Mouse (Mus musculus): ENCODE measurements at regions not wholly inside any gene's neighbourhood (a gene's known extent, or its start where the extent isn't known, plus 50 kb on each side); places are given as distances from the start of the nearest gene placed in this dataset.
A peak's percentile ranks its signal among the peaks of the same experiment; 100 is the strongest.

DNA sequence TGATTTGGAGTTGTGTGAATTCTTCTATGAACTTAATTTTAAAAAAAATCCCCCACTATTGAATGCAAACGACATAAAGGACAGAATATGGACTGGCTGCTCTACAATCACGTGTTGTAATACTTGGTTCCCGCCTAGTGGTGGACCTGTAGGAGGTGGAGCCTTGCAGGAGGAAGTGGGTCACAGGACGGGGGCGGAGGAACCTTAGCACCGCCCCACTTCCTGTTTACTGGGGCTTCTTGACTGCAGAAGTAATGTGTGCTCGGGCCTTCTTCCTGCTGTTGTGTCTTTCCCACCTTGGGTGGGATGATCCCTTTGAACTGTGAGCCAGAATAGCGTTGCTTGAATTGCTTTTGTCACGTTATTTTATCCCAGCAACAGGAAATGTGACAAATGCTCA is 52.2 kb upstream of the Tmem108 start:
- no peak for DNase-seq

DNA sequence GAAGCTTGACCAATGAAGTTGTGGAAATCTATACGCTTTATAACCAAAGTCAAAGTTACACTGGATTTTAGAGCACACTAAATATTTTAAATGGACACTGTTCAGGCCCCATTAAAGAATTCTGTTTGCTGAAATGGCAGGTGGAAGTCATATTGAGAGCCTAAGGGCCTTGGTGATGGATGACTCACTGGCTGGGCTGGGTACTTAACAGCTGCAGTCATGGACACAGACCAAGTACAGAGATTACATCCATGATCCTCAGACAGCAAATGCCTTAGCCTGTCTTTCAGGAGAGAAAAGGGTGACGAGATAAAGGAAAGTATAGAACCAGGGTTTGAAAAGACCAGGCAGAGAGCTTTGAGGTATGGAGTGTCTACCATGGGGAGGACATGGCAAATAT is 57.4 kb upstream of the Tmem108 start:
- no peak for DNase-seq

DNA sequence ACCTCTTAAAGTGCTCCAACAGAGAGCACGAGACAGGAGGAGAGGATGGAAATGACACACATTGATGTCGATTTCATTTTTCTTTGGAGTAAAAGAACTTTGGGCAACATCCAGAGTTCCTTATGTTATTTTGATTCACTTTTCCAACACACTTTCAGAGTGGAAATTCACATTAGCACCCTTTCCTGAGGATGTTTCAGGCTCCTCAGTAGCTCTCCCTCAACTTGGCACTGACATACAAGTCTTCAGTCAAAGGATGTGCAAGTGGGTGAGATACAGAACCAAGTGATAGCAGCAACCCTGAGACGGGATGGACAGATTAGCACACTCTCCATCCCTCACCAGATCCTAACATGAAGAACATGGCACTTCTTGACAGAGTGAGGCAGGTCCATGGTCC is 60.0 kb upstream of the Tmem108 start:
- DNase-seq = no peak

DNA sequence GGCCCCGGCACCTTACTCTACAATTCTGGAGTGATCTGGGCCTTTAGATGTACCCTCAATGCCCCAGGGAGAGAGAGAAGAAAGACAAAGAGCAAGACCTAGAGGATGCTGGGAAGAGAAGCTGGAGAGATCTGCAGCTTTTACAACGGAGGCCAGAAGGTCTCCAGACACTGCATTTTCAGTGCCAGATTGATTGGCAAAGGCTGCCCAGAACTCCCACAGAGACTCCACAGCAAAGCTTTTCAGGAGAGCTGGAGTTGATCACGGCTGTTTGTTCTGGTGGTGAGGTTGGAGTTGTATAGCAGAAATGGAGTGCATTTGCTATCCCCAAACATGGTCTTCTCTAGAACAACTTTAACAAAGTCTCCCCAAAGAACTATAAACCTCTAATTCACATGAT is 61.9 kb upstream of the Tmem108 start:
- no peak for DNase-seq

DNA sequence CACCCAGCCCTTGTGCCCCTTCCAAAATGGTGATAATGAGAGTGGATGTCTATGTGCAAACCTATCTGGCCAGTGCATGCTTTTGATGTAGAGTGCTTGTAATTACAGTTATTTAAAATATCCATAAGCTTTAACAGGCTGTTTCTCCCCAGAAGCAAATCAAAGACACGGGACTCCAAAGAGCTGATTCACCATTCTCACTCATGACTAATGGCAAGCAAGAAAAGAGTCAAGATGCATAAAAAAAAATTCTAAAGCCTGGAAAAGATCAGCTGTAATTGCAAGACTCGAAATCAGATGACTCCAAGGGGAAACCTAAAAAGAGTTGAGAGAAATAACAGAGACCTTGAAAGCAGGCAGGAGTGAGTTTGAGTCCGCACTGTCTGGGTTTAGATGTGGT is 79.6 kb upstream of the Tmem108 start:
- no peak for DNase-seq

DNA sequence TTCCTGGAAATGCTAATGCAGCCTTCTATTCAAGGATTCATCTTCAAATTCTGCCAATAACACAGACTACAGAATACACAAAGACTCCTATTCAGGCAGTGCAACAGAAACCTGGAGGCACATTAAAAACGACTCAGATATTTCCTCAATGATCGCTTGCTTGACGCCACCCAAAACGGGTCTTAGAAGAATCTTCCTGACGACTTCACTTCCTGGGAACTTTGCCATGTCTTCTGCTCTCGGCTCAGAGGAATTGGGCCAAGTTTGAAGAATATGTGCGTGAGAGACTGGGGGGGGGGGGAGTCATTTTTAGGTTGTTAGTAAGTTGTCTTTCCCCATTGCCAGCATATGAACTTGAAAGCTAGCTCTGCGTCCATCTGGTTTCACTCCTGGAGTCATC is 82.2 kb upstream of the Tmem108 start:
- no peak for DNase-seq

DNA sequence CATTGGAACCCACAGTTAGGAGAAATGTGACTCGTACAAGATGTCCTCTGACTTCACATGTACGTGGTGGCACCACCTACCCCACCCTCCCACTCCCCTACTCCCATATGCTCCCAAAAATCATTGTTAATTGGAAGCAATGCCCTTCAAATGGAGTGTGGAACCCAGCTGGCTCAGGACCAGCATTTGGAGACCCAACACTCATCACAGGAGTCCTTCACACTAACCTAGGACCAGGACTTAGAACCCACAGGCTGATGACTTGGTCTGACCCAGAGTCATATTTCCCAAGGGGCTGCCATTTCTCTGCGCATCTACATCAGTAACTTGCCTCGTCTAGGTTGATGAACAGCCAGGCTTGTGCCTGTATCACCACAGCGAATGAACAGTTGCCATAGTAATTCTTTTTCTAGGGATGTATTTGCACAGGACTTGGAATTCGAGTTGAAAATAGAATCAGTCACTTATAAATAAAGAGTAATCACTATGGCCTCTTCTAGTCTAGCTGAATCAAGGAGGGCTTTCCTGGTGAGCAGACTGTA is 84.3 kb upstream of the Tmem108 start:
- no peak for DNase-seq

DNA sequence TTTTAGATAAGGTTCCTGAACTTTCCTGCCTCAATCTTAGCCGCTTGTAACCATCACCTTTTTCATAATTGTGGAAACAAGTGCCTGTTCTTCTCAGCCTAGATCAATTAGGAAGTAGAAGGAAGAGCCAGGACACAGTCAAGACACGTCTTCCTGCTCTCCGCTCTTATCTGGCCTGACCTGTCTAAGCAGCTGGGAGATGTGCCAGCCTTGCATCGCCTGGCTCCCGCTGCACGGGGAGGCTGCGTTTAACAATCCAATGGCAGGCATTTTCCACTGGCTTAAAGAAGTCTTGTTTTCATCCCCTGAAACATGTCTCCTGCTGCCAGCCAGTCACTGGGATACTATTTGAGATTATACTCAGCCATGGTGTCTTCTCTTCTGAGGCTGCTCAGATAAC is 86.3 kb upstream of the Tmem108 start:
- DNase-seq = no peak

DNA sequence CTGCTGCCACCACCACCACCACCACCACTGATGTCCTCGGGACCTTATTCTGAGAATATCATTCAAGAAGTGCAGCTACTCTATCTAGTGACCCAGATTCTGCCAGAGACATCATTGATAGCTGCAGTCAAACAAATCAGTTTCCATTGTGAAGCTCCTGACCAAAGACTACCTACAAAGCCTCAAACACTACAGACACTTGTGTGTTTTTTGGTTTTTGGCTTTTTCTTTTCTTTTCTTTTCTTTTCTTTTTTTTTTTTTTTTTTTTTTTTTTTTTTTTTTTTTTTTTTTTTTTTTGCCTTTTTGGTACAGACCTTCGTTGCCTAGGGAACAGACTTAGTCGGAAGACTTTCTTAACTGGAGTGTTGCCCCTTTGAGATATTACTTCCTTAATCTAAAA is 87.4 kb upstream of the Tmem108 start:
- DNase-seq = no peak

DNA sequence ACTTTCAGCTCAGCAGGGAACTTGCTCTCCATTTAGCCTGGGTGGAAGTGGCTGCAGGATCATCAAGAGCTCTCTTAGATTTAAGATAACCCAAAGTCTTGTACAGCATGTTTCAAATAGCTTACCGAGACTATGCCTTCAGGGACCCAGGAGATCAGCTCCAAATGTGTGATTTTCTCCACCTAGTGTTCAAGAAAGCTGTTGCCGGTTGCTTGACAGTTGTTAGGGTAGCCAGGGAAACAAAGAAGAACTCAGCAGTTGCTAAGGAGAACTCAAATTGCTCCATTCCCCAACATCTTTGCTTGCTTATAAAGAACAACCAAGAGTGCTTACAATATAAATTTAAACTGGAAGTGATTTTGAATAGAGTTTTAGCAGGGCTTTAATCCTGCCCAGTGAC is 91.1 kb upstream of the Tmem108 start:
- no peak for DNase-seq

DNA sequence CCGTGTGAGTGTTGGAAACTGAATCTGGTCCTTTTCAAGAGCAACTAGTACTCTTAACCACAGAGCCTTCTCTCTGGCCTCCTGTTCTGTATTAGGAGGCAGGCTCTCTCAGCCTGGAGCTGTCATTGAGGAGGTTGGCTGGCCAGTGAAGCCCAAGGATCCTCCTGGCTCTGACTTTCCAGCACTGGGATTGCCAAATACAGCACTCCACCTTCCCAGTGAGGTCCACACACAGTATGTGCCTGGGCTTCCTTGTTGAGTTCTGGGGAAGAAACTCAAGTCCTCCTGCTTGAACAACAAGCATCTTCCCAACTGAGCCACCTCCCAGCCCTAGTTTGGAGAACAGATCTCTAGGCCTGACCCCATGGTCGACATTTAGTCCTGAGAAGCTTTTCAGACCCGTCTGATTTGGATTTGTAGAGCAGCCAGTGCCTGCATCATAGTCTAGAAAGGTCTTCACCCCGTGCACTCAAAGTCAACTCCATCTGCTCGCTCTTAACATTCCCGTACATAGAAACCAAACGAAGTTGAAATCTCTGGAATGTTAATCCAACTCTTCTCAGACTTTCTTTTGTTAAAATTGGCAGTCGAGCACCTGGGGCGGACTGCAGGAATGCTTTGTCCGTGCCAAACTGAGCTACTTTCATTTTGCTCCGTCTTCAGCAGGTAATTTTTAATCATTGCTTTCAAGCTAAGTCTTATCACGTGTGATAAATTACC is 99.2 kb upstream of the Tmem108 start:
- peak in 1 of 2 experiments; percentile 1 for DNase-seq

DNA sequence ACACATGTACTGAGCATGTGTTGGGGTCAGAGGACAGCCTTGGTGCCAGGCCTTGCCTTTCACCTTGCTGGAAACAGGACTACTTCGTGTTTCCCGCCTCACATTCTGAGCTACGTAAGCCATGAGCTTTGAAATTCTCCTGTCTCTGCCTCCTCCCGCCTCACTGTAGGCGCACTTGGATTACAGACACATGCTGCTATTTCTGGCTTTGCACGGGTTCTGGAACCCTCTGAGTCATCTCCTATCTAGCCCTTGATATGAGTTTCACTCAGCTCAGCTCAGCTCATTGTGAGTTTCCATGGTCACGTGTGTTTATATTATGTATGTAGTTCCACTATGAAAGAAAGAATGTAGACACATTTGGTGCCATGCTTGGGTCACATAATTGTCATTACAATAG is 100.9 kb upstream of the Tmem108 start:
- DNase-seq = no peak

DNA sequence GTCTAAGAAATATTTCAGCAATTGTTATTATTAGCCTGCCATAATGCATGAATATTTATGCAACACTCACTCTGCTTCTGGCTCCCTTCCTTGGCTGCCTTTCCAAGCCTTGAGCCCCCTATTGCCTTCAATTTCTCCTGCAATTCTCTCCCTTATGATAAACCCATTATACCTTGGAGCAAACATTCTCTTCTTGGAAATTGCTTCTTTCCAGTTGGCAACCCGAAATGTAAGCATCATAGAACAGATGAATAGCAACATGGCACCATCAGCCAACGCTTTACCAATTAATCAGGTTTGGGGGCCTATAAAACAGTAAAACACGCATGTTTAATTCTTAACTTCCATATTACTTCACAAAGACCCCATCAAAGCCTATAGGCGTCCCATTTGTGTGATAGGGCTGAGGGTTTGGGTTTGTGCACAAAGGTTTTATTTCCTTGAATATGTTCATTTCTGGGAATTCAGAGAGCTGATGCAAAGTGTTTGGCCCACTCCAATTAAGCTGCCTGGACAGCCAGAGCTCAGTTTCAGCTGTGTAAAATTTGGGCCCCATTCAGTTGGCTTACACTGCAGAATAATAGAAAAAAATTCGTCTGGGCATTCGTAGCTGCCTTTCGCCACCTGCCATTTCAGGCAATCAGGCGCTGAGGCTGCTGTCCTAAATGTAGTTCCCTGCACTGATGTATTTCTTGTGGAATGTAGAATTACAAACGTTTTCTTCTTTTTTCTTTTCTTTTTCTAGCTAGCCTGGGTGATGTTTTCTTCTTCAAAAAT is 106.0 kb upstream of the Tmem108 start:
- DNase-seq = no peak

DNA sequence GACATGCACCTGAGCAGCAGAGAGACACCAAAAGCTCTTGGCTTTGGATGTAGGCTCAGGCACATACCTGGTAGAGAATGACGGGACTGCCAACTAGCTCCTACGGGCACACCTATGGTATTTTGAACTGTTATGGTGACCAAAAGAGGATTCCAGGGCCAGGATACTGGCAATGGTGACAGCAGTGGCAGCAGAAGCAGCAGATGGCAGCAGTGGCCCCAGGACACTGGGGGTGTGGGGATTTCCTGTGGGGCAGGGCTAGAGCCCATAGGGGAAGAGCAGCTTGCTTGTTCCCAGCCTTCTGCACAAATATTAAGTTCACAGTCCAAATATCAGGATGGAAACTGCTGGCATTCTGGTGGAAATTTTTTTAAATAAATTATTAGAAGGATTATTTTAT is 107.6 kb upstream of the Tmem108 start:
- no peak for DNase-seq

DNA sequence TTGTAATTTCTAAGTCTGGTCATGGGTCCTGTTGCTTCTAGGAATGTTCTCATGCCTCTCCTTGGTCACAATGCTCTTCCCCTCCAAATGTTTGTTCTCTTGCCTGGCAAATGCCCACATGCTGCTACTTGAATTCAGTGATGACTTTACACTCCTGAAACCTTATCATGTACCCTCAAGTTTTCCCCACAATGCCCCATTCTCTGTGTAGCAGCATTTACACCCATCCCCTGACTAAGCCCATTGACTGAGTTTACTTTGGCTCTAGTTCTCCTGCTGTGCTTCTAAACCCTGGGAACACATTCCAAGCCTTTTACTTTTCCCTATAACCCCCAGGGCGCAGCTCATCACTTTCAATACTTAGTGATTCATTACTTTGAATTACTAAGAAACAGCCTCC is 110.5 kb upstream of the Tmem108 start:
- DNase-seq = no peak

DNA sequence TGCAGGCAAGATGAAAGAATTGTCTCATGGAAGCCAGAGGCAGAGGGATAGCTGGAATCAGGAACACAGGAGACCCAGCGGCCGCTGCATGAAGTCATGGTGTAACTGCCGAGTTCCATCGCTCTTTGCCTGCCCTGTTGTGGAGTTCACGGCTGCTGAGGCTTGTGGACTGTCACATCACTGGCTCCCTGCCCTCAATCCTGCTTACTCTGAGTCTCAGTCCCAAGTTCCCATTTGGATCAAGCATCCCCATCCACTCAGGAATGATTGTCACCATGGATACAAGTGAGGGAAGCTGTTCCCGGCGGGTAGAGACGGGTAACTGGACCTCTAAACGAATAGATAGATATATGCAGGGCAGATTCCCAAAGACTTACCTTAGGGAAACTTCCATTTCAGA is 112.2 kb upstream of the Tmem108 start:
- DNase-seq = no peak

DNA sequence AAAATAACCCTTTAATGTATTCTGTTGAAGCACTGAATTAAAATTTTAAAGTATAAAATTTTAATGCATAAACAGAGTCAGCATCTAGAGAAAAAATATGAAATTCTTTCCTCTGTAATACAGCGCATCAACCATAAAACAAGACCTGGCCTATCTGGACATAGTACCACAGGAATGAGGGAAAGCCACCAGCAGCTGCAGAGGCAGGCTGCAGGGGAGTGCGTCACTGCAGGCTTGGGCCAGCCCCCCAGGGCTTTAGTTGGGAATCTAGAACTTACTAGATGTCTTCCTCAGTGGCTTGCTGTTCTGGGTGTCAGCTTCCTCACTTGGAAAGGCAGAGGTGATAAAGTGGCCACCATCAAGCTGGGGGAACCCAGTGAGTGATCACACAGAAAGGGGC is 116.2 kb upstream of the Tmem108 start:
- DNase-seq = no peak

DNA sequence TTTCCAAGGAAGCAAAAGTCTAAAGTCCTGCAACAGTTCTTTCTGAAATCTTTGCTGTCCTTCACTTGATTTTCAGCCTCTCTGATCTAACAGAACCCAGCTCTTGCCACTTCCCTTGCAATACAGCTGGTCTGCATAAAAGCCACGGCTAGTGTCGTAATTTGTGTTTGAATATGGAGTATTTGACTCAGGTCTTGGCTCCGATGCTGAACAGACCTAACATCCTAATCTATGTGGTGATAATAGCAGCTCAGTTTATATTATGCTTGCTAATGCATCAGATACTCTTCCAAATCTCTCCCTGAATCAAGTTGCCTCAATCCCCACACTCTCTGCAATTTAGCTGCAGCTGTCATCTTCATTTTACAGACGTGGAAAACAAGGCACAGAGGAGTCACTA is 109.5 kb upstream of the Nphp3 start:
- DNase-seq = no peak

DNA sequence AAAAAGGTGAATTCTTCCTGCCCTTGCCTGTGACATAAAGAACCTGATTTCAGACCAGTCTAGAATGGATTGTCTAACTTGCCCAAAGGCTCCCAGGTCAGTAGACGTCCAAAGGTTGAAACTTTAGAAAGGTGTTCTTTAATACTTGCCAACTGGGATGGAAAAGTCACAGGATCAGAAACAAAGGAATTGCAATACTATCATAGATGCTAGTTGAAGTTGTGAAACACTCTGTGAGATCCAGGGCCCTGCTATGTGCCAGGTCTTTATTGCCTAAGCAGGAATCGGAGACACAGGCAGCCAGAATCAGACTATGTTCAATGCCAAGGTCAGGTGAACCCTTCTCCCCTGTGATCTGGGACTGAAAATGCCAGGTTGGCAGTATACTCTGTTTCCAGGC is 108.0 kb upstream of the Nphp3 start:
- no peak for DNase-seq

DNA sequence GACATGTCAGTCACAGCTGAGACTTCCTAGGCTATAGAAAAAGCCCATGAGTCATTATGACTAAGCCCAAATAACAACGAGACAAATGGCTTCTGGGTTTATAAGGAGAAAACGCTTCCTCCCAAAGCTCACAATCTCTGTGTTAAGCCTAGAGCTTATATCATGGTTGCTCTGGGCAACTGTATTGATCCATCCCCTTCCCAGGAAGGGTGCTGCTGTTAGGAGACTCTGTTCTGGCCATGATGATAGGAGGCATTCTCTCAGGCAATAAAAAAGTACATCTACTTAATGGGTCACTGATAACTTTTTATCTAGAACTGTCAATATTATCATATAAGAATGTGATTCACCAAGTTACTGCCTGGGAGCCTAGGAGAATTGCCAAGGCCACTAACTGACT is 103.0 kb upstream of the Nphp3 start:
- no peak for DNase-seq

DNA sequence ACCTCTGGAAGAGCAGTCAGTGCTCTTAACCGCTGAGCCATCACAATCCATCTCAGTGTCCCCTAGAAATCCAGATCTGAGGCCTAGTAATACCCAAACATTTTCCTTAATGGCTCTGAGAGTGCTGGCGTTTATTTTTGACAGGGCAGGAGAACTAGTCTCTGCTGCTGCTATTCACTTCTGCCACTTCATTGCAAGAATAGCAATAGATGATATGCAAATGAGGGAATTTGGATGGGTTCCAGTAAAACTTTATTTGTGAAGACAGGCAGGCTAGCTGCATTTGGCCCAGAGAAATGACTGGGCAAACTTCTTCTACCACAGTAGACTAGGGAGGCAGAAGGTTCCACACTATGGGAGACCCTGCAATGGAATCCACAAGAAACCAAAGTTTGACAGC is 91.0 kb upstream of the Nphp3 start:
- DNase-seq = no peak

DNA sequence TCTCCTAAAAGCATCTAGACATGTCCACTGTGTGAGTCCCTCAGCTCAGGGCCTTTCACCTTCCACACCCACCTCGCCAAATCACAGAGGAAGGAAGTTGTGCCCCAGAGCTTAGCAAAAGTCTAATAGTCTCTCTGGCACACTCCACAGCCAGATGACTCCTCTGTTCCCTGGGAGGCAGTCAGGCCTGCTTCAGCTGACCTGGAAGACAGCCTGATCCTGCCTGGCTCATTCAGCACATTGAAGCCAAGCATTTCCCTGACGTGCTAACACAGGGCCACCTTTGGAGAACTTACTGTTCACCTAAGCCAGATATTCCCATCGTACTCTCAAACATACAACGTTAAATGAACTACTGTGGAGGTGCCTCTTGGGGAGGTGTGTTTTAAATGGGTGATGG is 87.2 kb upstream of the Nphp3 start:
- DNase-seq = no peak

DNA sequence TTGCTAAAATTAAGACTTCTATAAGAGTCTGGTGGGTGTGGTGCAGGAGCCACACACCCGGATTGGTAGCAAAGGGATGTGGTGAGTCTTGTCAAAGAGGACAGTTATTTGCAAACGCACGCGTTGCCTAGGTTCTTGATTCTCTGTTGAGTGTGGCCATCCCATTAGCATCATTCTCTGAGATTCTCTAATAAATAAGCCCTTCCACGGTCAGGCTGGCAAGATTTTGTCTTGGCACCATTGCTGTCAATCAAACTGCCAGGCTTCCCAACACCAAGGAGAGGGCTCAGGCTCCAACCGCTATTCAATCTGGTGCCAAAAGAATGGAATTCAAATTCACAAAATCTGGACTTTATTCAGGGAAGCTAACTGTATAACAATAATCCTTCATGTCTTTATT is 84.6 kb upstream of the Nphp3 start:
- DNase-seq = no peak

DNA sequence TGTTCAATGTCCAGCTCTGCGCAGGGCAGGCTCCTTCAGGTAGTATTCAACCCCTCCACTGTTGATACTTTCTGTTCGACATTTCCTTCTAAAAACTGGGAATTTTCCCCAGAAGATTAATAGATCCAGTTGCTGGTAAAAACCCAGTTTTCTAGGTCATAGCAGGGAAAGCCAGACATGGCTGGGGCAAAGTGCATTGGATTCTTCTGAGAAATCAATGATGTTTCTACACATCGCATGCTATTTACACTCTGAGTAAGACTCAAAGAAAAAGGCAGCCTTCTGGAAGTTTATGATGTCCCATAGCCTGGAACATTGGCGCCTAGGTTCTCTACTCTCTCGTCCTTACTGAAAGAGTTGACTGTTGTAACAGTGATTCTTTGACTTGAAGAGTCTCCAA is 80.0 kb upstream of the Nphp3 start:
- DNase-seq = no peak

DNA sequence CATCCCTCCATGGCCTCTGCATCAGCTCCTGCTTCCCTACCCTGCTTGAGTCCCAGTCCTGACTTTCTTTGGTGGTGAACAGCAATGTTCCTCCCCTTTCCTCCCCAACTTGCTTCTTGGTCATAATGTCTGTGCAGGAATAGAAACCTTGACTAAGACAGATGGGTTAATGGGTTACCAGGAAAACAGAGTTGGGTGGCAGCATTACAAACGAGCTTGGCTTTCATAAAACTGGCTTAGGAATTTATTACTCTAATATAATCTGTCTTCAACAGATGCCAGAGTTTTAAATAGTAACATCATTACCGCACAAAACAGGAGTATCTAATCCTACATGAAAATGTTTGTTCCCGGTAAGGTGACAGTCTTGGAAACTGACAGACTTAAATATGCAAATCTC is 77.7 kb upstream of the Nphp3 start:
- peak; percentile 2 to 9 for DNase-seq
